Mouse (Mus musculus): ENCODE results near the gene Znrf2. TPM values are rescaled to one million over a fixed set of nuclear protein-coding genes. Genes with fewer than 3 reads are reported as not detected.
"Not testable (repeated sequence)": the region's sequence is repeated elsewhere in the genome, so short reads cannot be mapped to it uniquely, and the experiment has no call there.

Znrf2 gene
- polyA plus RNA-seq, 1 experiment from 2014 or later = 3.2 TPM

GRCm38 (mm10) chr6:54848546-54848945 lies 31.8 kb downstream of the Znrf2 start:
- Histone ChIP-seq H3K4me1 (ENCODE audit: insufficient read depth) (0 out of 2 replicates have a peak, but pooled peaks cover 2% of the 10 kb centered on the region), H3K27ac (ENCODE audit: low read depth) (no peak overlapping the region), H3K4me3 (ENCODE audit: low read depth, low read length) (no peak overlapping the region), H3K9me3 (ENCODE audit: low read depth, low read length) (no peaks in the 10 kb centered on the region), H3K4me2 (no peak overlapping the region), H3K27me3 (ENCODE audit: insufficient read depth, low read length) (no peaks in the 10 kb centered on the region), H3K36me3 (ENCODE audit: insufficient read depth) (no peaks in the 10 kb centered on the region), H3K9ac (no peak overlapping the region)
- DNase-seq = no peak
- no peak for ATAC-seq (ENCODE audit: insufficient read depth)
- WGBS = 85% methylated on average over 3 of the region's 3 CpGs
- no peak for TF ChIP-seq CTCF (IDR thresholded peaks at IDR 0.05; ENCODE audit: low read depth)

GRCm38 (mm10) chr6:54849179-54850156 lies 32.8 kb downstream of the Znrf2 start:
- no peak for TF ChIP-seq CTCF (IDR thresholded peaks at IDR 0.05; ENCODE audit: low read depth)
- Histone ChIP-seq H3K9ac (no peak overlapping the region), H3K4me1 (ENCODE audit: insufficient read depth) (0 out of 2 replicates have a peak, but pooled peaks cover 2% of the 10 kb centered on the region), H3K9me3 (ENCODE audit: low read depth, low read length) (no peaks in the 10 kb centered on the region), H3K36me3 (ENCODE audit: insufficient read depth) (no peaks in the 10 kb centered on the region), H3K4me3 (ENCODE audit: low read depth, low read length) (no peak overlapping the region), H3K4me2 (no peak overlapping the region), H3K27ac (ENCODE audit: low read depth) (no peak overlapping the region), H3K27me3 (ENCODE audit: insufficient read depth, low read length) (no peaks in the 10 kb centered on the region)
- DNase-seq = no peak
- 32% methylated on average over 4 of the region's 4 CpGs for WGBS
- no peak for ATAC-seq (ENCODE audit: insufficient read depth)

- Histone ChIP-seq H3K4me1 (ENCODE audit: insufficient read depth) (0 out of 2 replicates have a peak, but pooled peaks cover 2% of the 10 kb centered on the region), H3K36me3 (ENCODE audit: insufficient read depth) (no peaks in the 10 kb centered on the region), H3K9ac (no peak overlapping the region), H3K4me2 (no peak overlapping the region), H3K27me3 (ENCODE audit: insufficient read depth, low read length) (no peaks in the 10 kb centered on the region), H3K4me3 (ENCODE audit: low read depth, low read length) (no peak overlapping the region), H3K27ac (ENCODE audit: low read depth) (no peak overlapping the region), H3K9me3 (ENCODE audit: low read depth, low read length) (no peaks in the 10 kb centered on the region)
- 64% methylated on average over 4 of the region's 4 CpGs for whole genome bisulfite sequencing
- ATAC-seq (ENCODE audit: insufficient read depth) (no peak), DNase-seq (no peak)
- TF ChIP-seq CTCF (IDR thresholded peaks at IDR 0.05; ENCODE audit: low read depth) = no peak
Observed at GRCm38 (mm10) chr6:54851778-54852177, 35.1 kb downstream of the Znrf2 start.

GRCm38 (mm10) chr6:54852669-54853068 lies 36.0 kb downstream of the Znrf2 start:
- Histone ChIP-seq H3K4me3 (ENCODE audit: low read depth, low read length) (no peak overlapping the region), H3K27ac (ENCODE audit: low read depth) (no peak overlapping the region), H3K9me3 (ENCODE audit: low read depth, low read length) (no peaks in the 10 kb centered on the region), H3K27me3 (ENCODE audit: insufficient read depth, low read length) (no peaks in the 10 kb centered on the region), H3K36me3 (ENCODE audit: insufficient read depth) (no peaks in the 10 kb centered on the region), H3K4me2 (no peak overlapping the region), H3K9ac (no peak overlapping the region), H3K4me1 (ENCODE audit: insufficient read depth) (0 out of 2 replicates have a peak, but pooled peaks cover 2% of the 10 kb centered on the region)
- no peak for TF ChIP-seq CTCF (IDR thresholded peaks at IDR 0.05; ENCODE audit: low read depth)
- 23% methylated on average over 3 of the region's 3 CpGs for WGBS
- ATAC-seq (ENCODE audit: insufficient read depth) = no peak
- DNase-seq = no peak

- WGBS = 45% methylated on average over 4 of the region's 4 CpGs
- no peaks in the 10 kb centered on the region for H3K36me3 ChIP-seq (ENCODE audit: insufficient read depth)
- TF ChIP-seq CTCF (IDR thresholded peaks at IDR 0.05; ENCODE audit: low read depth) = no peak
- no peaks in the 10 kb centered on the region for H3K4me1 ChIP-seq (ENCODE audit: insufficient read depth)
- no peaks in the 10 kb centered on the region for H3K27me3 ChIP-seq (ENCODE audit: insufficient read depth, low read length)
- ATAC-seq (ENCODE audit: insufficient read depth) (no peak), DNase-seq (no peak)
- H3K9ac ChIP-seq = no peak overlapping the region
- no peak overlapping the region for H3K27ac ChIP-seq (ENCODE audit: low read depth)
- no peak overlapping the region for H3K4me2 ChIP-seq
- H3K4me3 ChIP-seq (ENCODE audit: low read depth, low read length) = no peak overlapping the region
- H3K9me3 ChIP-seq (ENCODE audit: low read depth, low read length) = no peaks in the 10 kb centered on the region
Observed at GRCm38 (mm10) chr6:54854859-54855258, 38.1 kb downstream of the Znrf2 start.

GRCm38 (mm10) chr6:54855801-54856583 lies 39.3 kb downstream of the Znrf2 start:
- ATAC-seq (ENCODE audit: insufficient read depth) (no peak), DNase-seq (no peak)
- Histone ChIP-seq H3K4me2 (no peak overlapping the region), H3K27ac (ENCODE audit: low read depth) (no peak overlapping the region), H3K4me3 (ENCODE audit: low read depth, low read length) (no peak overlapping the region), H3K9ac (no peak overlapping the region), H3K27me3 (ENCODE audit: insufficient read depth, low read length) (no peaks in the 10 kb centered on the region), H3K9me3 (ENCODE audit: low read depth, low read length) (no peaks in the 10 kb centered on the region), H3K36me3 (ENCODE audit: insufficient read depth) (no peaks in the 10 kb centered on the region), H3K4me1 (ENCODE audit: insufficient read depth) (no peaks in the 10 kb centered on the region)
- WGBS = 63% methylated on average over 4 of the region's 4 CpGs
- no peak for TF ChIP-seq CTCF (IDR thresholded peaks at IDR 0.05; ENCODE audit: low read depth)

GRCm38 (mm10) chr6:54859159-54859558 lies 42.4 kb downstream of the Znrf2 start:
- WGBS = 78% methylated on average over 5 of the region's 5 CpGs
- not testable (repeated sequence) for DNase-seq; H3K4me3 ChIP-seq (ENCODE audit: low read depth, low read length); H3K27me3 ChIP-seq (ENCODE audit: insufficient read depth, low read length); H3K4me2 ChIP-seq; H3K9ac ChIP-seq; ATAC-seq (ENCODE audit: insufficient read depth); H3K4me1 ChIP-seq (ENCODE audit: insufficient read depth); H3K27ac ChIP-seq (ENCODE audit: low read depth); H3K36me3 ChIP-seq (ENCODE audit: insufficient read depth); H3K9me3 ChIP-seq (ENCODE audit: low read depth, low read length)
